Mouse (Mus musculus): ENCODE measurements around the gene Zfp867.
A peak's percentile ranks its signal among the peaks of the same experiment; 100 is the strongest.

Zfp867 gene

GRCm38 (mm10) chr11:59458973-59459372 is 13.3 kb downstream of the Zfp867 start:
- DNase-seq (ENCODE audit: low spot score in 2 of 2), result no peak

- DNase-seq (ENCODE audit: low spot score in 2 of 2), result no peak
Measured at GRCm38 (mm10) chr11:59456891-59457290, 15.4 kb downstream of the Zfp867 start.

- no peak for DNase-seq (ENCODE audit: low spot score in 2 of 2)
Measured at GRCm38 (mm10) chr11:59456346-59456745, 15.9 kb downstream of the Zfp867 start.

- DNase-seq (ENCODE audit: low spot score in 2 of 2), result no peak
Measured at GRCm38 (mm10) chr11:59451086-59451485, 21.2 kb downstream of the Zfp867 start, which contains the start of gene Snap47. Gene Snap47 (minus strand): TSS chr11:59451186.

- peak in 1 of 2 experiments; percentile 23 for DNase-seq (ENCODE audit: low spot score in 2 of 2)
Measured at GRCm38 (mm10) chr11:59450230-59450771, 22.0 kb downstream of the Zfp867 start.

- peak; percentile 88 to 89 for DNase-seq (ENCODE audit: low spot score in 2 of 2)
Measured at GRCm38 (mm10) chr11:59449741-59450229, 22.5 kb downstream of the Zfp867 start, which contains the start of gene Jmjd4. Gene Jmjd4 (plus strand): TSS chr11:59450045.

- no peak for DNase-seq (ENCODE audit: low spot score in 2 of 2)
Measured at GRCm38 (mm10) chr11:59443102-59443501, 29.2 kb downstream of the Zfp867 start.

GRCm38 (mm10) chr11:59437954-59438353 is 34.3 kb downstream of the Zfp867 start:
- no peak for DNase-seq (ENCODE audit: low spot score in 2 of 2)

- no peak for DNase-seq (ENCODE audit: low spot score in 2 of 2)
Measured at GRCm38 (mm10) chr11:59432261-59432660, 40.0 kb downstream of the Zfp867 start.

- DNase-seq (ENCODE audit: low spot score in 2 of 2), result no peak
Measured at GRCm38 (mm10) chr11:59429959-59430358, 42.3 kb downstream of the Zfp867 start.

GRCm38 (mm10) chr11:59428057-59428660 is 44.1 kb downstream of the Zfp867 start:
- DNase-seq (ENCODE audit: low spot score in 2 of 2), result no peak

- peak; percentile 23 to 37 for DNase-seq (ENCODE audit: low spot score in 2 of 2)
Measured at GRCm38 (mm10) chr11:59425671-59426101, 46.6 kb downstream of the Zfp867 start.

GRCm38 (mm10) chr11:59423010-59423588 is 49.2 kb downstream of the Zfp867 start:
- DNase-seq (ENCODE audit: low spot score in 2 of 2), result no peak

GRCm38 (mm10) chr11:59421967-59422366 is 50.3 kb downstream of the Zfp867 start:
- DNase-seq (ENCODE audit: low spot score in 2 of 2), result no peak

- DNase-seq (ENCODE audit: low spot score in 2 of 2), result no peak
Measured at GRCm38 (mm10) chr11:59421436-59421835, 50.8 kb downstream of the Zfp867 start.

GRCm38 (mm10) chr11:59418708-59419107 is 53.6 kb downstream of the Zfp867 start:
- DNase-seq (ENCODE audit: low spot score in 2 of 2), result no peak

GRCm38 (mm10) chr11:59412999-59413863 is 59.0 kb downstream of the Zfp867 start:
- peak; percentile 18 to 26 for DNase-seq (ENCODE audit: low spot score in 2 of 2)

- no peak for DNase-seq (ENCODE audit: low spot score in 2 of 2)
Measured at GRCm38 (mm10) chr11:59412058-59412457, 60.2 kb downstream of the Zfp867 start.

All from right cerebral cortex, postnatal 36 days (tissue).